Mouse (Mus musculus): ENCODE data around the gene Lrrc36.

- no peak for TF ChIP-seq USF1 (IDR thresholded peaks at IDR 0.05; ENCODE audit: low read depth, low read length)
- TF ChIP-seq EP300 (IDR thresholded peaks at IDR 0.05; ENCODE audit: low read depth in 1 of 2, low read length in 2 of 2), result no peak
- no peak for TF ChIP-seq TAL1 (IDR thresholded peaks at IDR 0.05; ENCODE audit: low read length)
- TF ChIP-seq POLR2A (IDR thresholded peaks at IDR 0.05; ENCODE audit: control insufficient read depth in 1 of 2, insufficient read depth in 1 of 2, low read depth in 1 of 2, low read length in 2 of 2, poor library complexity in 1 of 2), result no peak
- no peak for TF ChIP-seq TCF12 (IDR thresholded peaks at IDR 0.05; ENCODE audit: low read depth, low read length)
- TF ChIP-seq CTCF (IDR thresholded peaks at IDR 0.05 in 2 of 3, conservative IDR thresholded peaks at IDR 0.05 in 1 of 3; ENCODE audit: control insufficient read depth in 1 of 3, insufficient read depth in 1 of 3, low read depth in 2 of 3, low read length in 3 of 3, poor library complexity in 1 of 3, severe bottlenecking in 1 of 3), result no peak
- TF ChIP-seq USF2 (IDR thresholded peaks at IDR 0.05; ENCODE audit: borderline replicate concordance in 1 of 2, insufficient read depth in 1 of 2, low read depth in 1 of 2, low read length in 2 of 2), result no peak
- TF ChIP-seq ZNF384 (IDR thresholded peaks at IDR 0.05; ENCODE audit: low read depth, low read length), result no peak
- no peak for TF ChIP-seq UBTF (IDR thresholded peaks at IDR 0.05; ENCODE audit: borderline replicate concordance, insufficient read depth, low read depth, low read length)
- no peak for TF ChIP-seq MAFK (IDR thresholded peaks at IDR 0.05; ENCODE audit: borderline replicate concordance, low read depth, low read length)
- TF ChIP-seq ETS1 (IDR thresholded peaks at IDR 0.05; ENCODE audit: low read depth, low read length), result no peak
Measured at GRCm38 (mm10) chr8:105508758-105509157, 95.4 kb downstream of the Lrrc36 start.
